Mouse (Mus musculus): ENCODE measurements around the gene Hist1h2af.

- TF ChIP-seq CTCF (IDR thresholded peaks at IDR 0.05; ENCODE audit: low read depth) = no peak
- no peak for TF ChIP-seq EP300 (IDR thresholded peaks at IDR 0.05; ENCODE audit: low read depth)
Observed at GRCm38 (mm10) chr13:23515826-23516620, 17.7 kb upstream of the Hist1h2af start.

All from heart, postnatal 0 days (tissue).